Mouse (Mus musculus) CH12.LX (cell line): ENCODE measurements around the gene Snx30. TPM values are rescaled to one million over a fixed set of nuclear protein-coding genes. Genes with fewer than 3 reads are reported as not detected.

Source experiments
- DNase-seq: peaks from one replicate; pipeline ENCODE4 v3.0.0-alpha.2; 2013; ENCODE audit errors: extremely low read depth
- H3K27ac ChIP-seq: 2 replicates; pipeline ENCODE4 v1.5.1; 2012; ENCODE audit warnings: low read depth, mild to moderate bottlenecking, control low read depth, moderate library complexity; ENCODE audit not compliant: insufficient read depth
- H3K27me3 ChIP-seq: replicated peaks from 2 replicates; pipeline ENCODE3; 2012; ENCODE audit warnings: inconsistent platforms
- H3K36me3 ChIP-seq, 2 experiments: replicated peaks in 1 of 2; 2 replicates each; pipeline versions ENCODE3 to v1.6.1; 2012; ENCODE audit warnings: inconsistent platforms in 1 of 2, low read length in 1 of 2, mild to moderate bottlenecking in 1 of 2, mixed read lengths in 1 of 2, moderate library complexity in 1 of 2; ENCODE audit not compliant: control insufficient read depth in 1 of 2, insufficient read depth in 1 of 2
- H3K4me1 ChIP-seq, 2 experiments: 2 replicates each; pipeline ENCODE4 v1.6.1; 2012; ENCODE audit warnings: inconsistent platforms in 1 of 2, moderate library complexity in 1 of 2; ENCODE audit not compliant: insufficient read depth in 2 of 2, control insufficient read depth in 1 of 2
- H3K4me2 ChIP-seq: 2 replicates; pipeline ENCODE4 v1.6.1; 2012; ENCODE audit warnings: low read depth, mild to moderate bottlenecking, control low read depth; ENCODE audit not compliant: poor library complexity, insufficient read depth, severe bottlenecking
- H3K4me3 ChIP-seq, 3 experiments: fragments of 150-350 bp in 1 of 3; sonication (generic) in 1 of 3; replicated peaks in 1 of 3; 2 replicates each; pipeline versions ENCODE3 to v1.5.1; 2011 to 2012; ENCODE audit warnings: low read depth in 2 of 3, low read length in 2 of 3, mild to moderate bottlenecking in 2 of 3, moderate library complexity in 2 of 3, control low read depth in 1 of 3, improper control_type of control experiment in 1 of 3, inconsistent platforms in 1 of 3, mixed read lengths in 1 of 3; ENCODE audit not compliant: poor library complexity in 1 of 3
- H3K79me2 ChIP-seq: replicated peaks from 2 replicates; pipeline ENCODE4 v1.6.1; 2012; ENCODE audit warnings: mild to moderate bottlenecking, moderate library complexity; ENCODE audit not compliant: control insufficient read depth, poor library complexity, insufficient read depth, severe bottlenecking; ENCODE audit errors: extremely low read depth
- H3K9ac ChIP-seq: 2 replicates; pipeline ENCODE4 v1.6.1; 2012; ENCODE audit warnings: low read depth, mild to moderate bottlenecking, control low read depth, moderate library complexity; ENCODE audit not compliant: insufficient read depth
- H3K9me3 ChIP-seq: replicated peaks from 2 replicates; pipeline ENCODE3; 2012; ENCODE audit warnings: low read length, inconsistent platforms, mixed read lengths
- BHLHE40 ChIP-seq: IDR thresholded peaks from 2 replicates; pipeline ENCODE4 v1.6.1; 2011; ENCODE audit warnings: mild to moderate bottlenecking, low read depth, low read length, improper control_type of control experiment
- ELF1 ChIP-seq: IDR thresholded peaks from 2 replicates; pipeline ENCODE4 v1.6.1; 2014; ENCODE audit warnings: low read depth, mild to moderate bottlenecking, inconsistent platforms, low read length, improper control_type of control experiment
- ETS1 ChIP-seq: conservative IDR thresholded peaks from 2 replicates; pipeline ENCODE4 v1.6.1; 2012; ENCODE audit warnings: low read depth, mild to moderate bottlenecking, inconsistent platforms, low read length, improper control_type of control experiment, moderate library complexity
- JUND ChIP-seq: conservative IDR thresholded peaks from 2 replicates; pipeline ENCODE4 v1.6.1; 2011; ENCODE audit warnings: low read depth, low read length, improper control_type of control experiment
- MAFK ChIP-seq: IDR thresholded peaks from 2 replicates; pipeline ENCODE4 v1.6.1; 2011; ENCODE audit warnings: low read length, improper control_type of control experiment; ENCODE audit not compliant: insufficient replicate concordance
- MAX ChIP-seq: IDR thresholded peaks from 2 replicates; pipeline ENCODE4 v1.6.1; 2011; ENCODE audit warnings: low read length, improper control_type of control experiment
- MAZ ChIP-seq: IDR thresholded peaks from 2 replicates; pipeline ENCODE4 v1.6.1; 2012; ENCODE audit warnings: low read depth, mild to moderate bottlenecking, inconsistent platforms, low read length, improper control_type of control experiment, moderate library complexity
- MXI1 ChIP-seq: IDR thresholded peaks from 2 replicates; pipeline ENCODE4 v1.6.1; 2011; ENCODE audit warnings: mild to moderate bottlenecking, low read depth, low read length, improper control_type of control experiment
- MYC ChIP-seq: IDR thresholded peaks from 2 replicates; pipeline ENCODE4 v1.6.1; 2011; ENCODE audit warnings: low read depth, mild to moderate bottlenecking, improper control_type of control experiment, low read length
- PAX5 ChIP-seq: IDR thresholded peaks from 2 replicates; pipeline ENCODE4 v1.6.1; 2012; ENCODE audit warnings: low read length, inconsistent platforms, mixed read lengths
- POLR2AphosphoS2 ChIP-seq: IDR thresholded peaks from 2 replicates; pipeline ENCODE4 v1.6.1; 2011; ENCODE audit warnings: low read depth, low read length, improper control_type of control experiment
- RCOR1 ChIP-seq: conservative IDR thresholded peaks from 2 replicates; pipeline ENCODE4 v1.6.1; 2012; ENCODE audit warnings: low read depth, mild to moderate bottlenecking, inconsistent platforms, low read length, improper control_type of control experiment
- TCF12 ChIP-seq: IDR thresholded peaks from 2 replicates; pipeline ENCODE4 v1.6.1; 2014; ENCODE audit warnings: low read depth, mild to moderate bottlenecking, inconsistent platforms, low read length, improper control_type of control experiment
- USF1 ChIP-seq: IDR thresholded peaks from 2 replicates; pipeline ENCODE4 v1.6.1; 2014; ENCODE audit warnings: low read depth, mild to moderate bottlenecking, inconsistent platforms, low read length, improper control_type of control experiment
- ZKSCAN1 ChIP-seq: IDR thresholded peaks from 2 replicates; pipeline ENCODE4 v1.6.1; 2012; ENCODE audit warnings: low read depth, inconsistent platforms, low read length, improper control_type of control experiment, borderline replicate concordance
- ZNF384 ChIP-seq: IDR thresholded peaks from 2 replicates; pipeline ENCODE4 v1.6.1; 2012; ENCODE audit warnings: low read depth, low read length, improper control_type of control experiment, inconsistent platforms
- dilution Hi-C: fragments of 300-500 bp; cut with MboI; formaldehyde crosslinking; loops from 2 replicates; pipeline ENCODE4 v1.14.3; 2020; ENCODE audit warnings: low sequenced_read_pairs; ENCODE audit not compliant: extremely low pct_unique_long_range_greater_than_20kb, extremely low pct_ligation_motif_present
- in situ Hi-C: fragments of 300-500 bp; cut with MboI; formaldehyde crosslinking; loops from 3 replicates; pipeline ENCODE4 v1.14.3; 2019; ENCODE audit warnings: low sequenced_read_pairs, low pct_ligation_motif_present, low pct_unique_long_range_greater_than_20kb, mixed read lengths
- polyA plus RNA-seq: library from polyadenylated mRNA; unstranded; fragments of >175 nt; gene quantifications from 2 replicates; pipeline ENCODE4 v1.2.1, GENCODE M21; 2012; ENCODE audit warnings: low read depth; ENCODE audit not compliant: insufficient read length
- total RNA-seq, 2 experiments: library from RNA; depleted of rRNA; stranded (reverse); fragments of 300-350 nt in 1 of 2; fragments of >200 nt in 1 of 2; gene quantifications; 2 replicates each; pipeline ENCODE4 v1.2.3; 2012 to 2014

Snx30 gene
- total and polyA plus RNA-seq, 3 experiments = 7.9 to 16.9 (median 8.4) TPM

DNA sequence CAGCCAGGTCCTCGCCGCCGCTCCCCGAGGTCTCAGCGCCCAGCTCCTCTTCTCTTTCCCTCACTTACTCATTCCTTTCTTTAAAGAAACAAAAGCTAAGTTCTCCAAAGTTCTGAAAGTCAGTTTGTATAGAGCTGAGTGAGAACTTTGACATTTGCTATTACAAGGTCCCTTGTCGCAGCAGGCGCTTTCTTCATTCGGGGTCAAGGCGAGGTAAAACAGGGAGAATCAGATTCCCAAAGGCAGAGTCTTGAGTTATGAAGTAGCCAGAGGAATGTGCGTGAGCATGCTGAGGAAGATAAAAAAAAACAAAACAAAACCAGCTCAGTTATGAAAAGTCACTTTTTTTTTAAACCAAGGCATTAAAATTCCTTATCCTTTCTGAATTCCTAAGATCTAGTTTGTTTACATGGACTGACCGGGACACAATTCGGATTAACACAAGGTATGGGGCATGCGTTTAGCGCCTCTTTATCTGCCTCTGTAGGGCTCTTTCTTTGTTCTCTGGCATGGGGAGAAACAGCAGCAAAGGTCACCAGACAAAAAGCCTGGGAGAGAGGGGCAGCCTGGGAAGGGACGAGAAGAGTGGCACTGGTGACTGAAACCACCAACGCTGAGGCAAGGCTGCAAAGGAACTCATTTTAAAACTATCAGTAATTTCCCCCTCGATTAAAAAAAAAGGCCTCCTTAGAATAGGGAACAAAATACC, 33.3 kb upstream of the Snx30 start:
- Histone ChIP-seq H3K27ac (no peak overlapping the region), H3K79me2 (peaks cover 28% of the 10 kb centered on the region), H3K27me3 (no peaks in the 10 kb centered on the region), H3K9me3 (no peaks in the 10 kb centered on the region), H3K4me2 (no peak overlapping the region), H3K9ac (no peak overlapping the region), H3K4me3 (no peak overlapping the region), H3K36me3 (peaks cover 57 to 89% of the 10 kb centered on the region in 2 experiments), H3K4me1 (peaks cover 0 to 2% of the 10 kb centered on the region in 2 experiments; a peak in 1 of 4 replicates)
- no peak for DNase-seq
- no peak for TF ChIP-seq MXI1
- TF ChIP-seq PAX5 = no peak
- no peak for TF ChIP-seq RCOR1
- no peak for TF ChIP-seq ELF1
- TF ChIP-seq USF1 = no peak
- TF ChIP-seq POLR2AphosphoS2 = no peak
- no peak for TF ChIP-seq ETS1
- in situ Hi-C loops = loop anchor here (25.0 kb wide), 2 partner anchors 160 to 410 kb away; no protein-coding TSS in a partner anchor
- dilution Hi-C loops = no loop called here

DNA sequence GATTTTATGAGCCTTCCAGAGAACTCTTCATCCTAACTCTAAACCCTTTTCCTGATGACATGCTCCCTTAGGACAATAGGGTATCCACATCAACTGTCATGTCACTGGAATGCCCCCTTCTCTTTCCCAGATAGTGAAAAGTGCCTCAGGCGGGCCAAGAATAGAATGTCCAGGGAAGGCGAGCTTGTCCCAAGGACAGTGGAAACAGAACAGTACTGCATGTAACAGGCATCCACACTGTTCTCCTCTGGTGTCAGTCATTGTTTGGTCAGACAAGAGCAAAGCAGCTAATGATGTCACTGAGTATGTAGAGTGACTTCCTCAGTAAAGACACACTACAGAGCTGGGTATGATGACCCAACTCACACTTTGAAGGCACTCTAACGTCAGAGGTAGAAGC, 27.8 kb upstream of the Snx30 start:
- no peak for DNase-seq
- Histone ChIP-seq H3K27ac (no peak overlapping the region), H3K4me1 (peaks cover 10 to 31% of the 10 kb centered on the region in 2 experiments), H3K9ac (no peak overlapping the region), H3K36me3 (peaks cover 36 to 71% of the 10 kb centered on the region in 2 experiments), H3K27me3 (no peaks in the 10 kb centered on the region), H3K4me3 (no peak overlapping the region), H3K4me2 (no peak overlapping the region), H3K79me2 (peaks cover 76% of the 10 kb centered on the region), H3K9me3 (no peaks in the 10 kb centered on the region)
- dilution Hi-C loops = no loop called here
- in situ Hi-C loops = no loop called here
- TF ChIP-seq MXI1 = no peak
- no peak for TF ChIP-seq MYC
- TF ChIP-seq MAFK = no peak
- no peak for TF ChIP-seq TCF12
- TF ChIP-seq MAX = no peak
- TF ChIP-seq USF1 = no peak
- TF ChIP-seq ZNF384 = no peak
- TF ChIP-seq ZKSCAN1 = no peak
- TF ChIP-seq JUND = no peak
- no peak for TF ChIP-seq ETS1
- no peak for TF ChIP-seq BHLHE40
- TF ChIP-seq ELF1 = no peak
- no peak for TF ChIP-seq MAZ
- TF ChIP-seq, all 38 proteins: peak for 0
